Mouse (Mus musculus): ENCODE results near the gene Msh5. TPM values are rescaled to one million over a fixed set of nuclear protein-coding genes. Genes with fewer than 3 reads are reported as not detected.

The Msh5 gene
- polyA plus RNA-seq, 1 experiment from 2014 or later, result 6.9 TPM

Other genes with a start within 250 kb of the Msh5 start
- gene Cyp21a1, start 242.2 kb downstream of the Msh5 start, polyA plus RNA-seq (2015; fragmentation: Nextera tagmentation; extraction: Ambion mirVana), result not detected in 2 replicates
- 33.1 and 34.3 TPM in 2 replicates for gene Stk19, start 209.8 kb downstream of the Msh5 start, polyA plus RNA-seq (2015; fragmentation: Nextera tagmentation; extraction: Ambion mirVana)
- gene Dxo, start 209.7 kb downstream of the Msh5 start, polyA plus RNA-seq (2015; fragmentation: Nextera tagmentation; extraction: Ambion mirVana), result 32.9 and 33.7 TPM in 2 replicates
- 22.8 and 27.9 TPM in 2 replicates for gene Skiv2l, start 196.5 kb downstream of the Msh5 start, polyA plus RNA-seq (2015; fragmentation: Nextera tagmentation; extraction: Ambion mirVana)
- 49.8 and 51.5 TPM in 2 replicates for gene Nelfe, start 196.4 kb downstream of the Msh5 start, polyA plus RNA-seq (2015; fragmentation: Nextera tagmentation; extraction: Ambion mirVana)
- 5.7 and 8.3 TPM in 2 replicates for gene Cfb, start 184.2 kb downstream of the Msh5 start, polyA plus RNA-seq (2015; fragmentation: Nextera tagmentation; extraction: Ambion mirVana)
- gene Zbtb12, start 167.3 kb downstream of the Msh5 start, polyA plus RNA-seq (2015; fragmentation: Nextera tagmentation; extraction: Ambion mirVana), result 0.99 and 1.2 TPM in 2 replicates
- gene Gm20547, start 164.7 kb downstream of the Msh5 start, polyA plus RNA-seq (2015; fragmentation: Nextera tagmentation; extraction: Ambion mirVana), result not detected in 2 replicates
- gene C2, start 148.5 kb downstream of the Msh5 start, polyA plus RNA-seq (2015; fragmentation: Nextera tagmentation; extraction: Ambion mirVana), result 7.5 and 11.8 TPM in 2 replicates
- gene Ehmt2, start 148.3 kb downstream of the Msh5 start, polyA plus RNA-seq (2015; fragmentation: Nextera tagmentation; extraction: Ambion mirVana), result 26.6 and 32.9 TPM in 2 replicates
- 0.08 and 0.25 TPM in 2 replicates for gene Slc44a4, start 132.3 kb downstream of the Msh5 start, polyA plus RNA-seq (2015; fragmentation: Nextera tagmentation; extraction: Ambion mirVana)
- 15.6 and 21.0 TPM in 2 replicates for gene Neu1, start 115.5 kb downstream of the Msh5 start, polyA plus RNA-seq (2015; fragmentation: Nextera tagmentation; extraction: Ambion mirVana)
- 0.13 and 0.32 TPM in 2 replicates for gene Hspa1b, start 87.5 kb downstream of the Msh5 start, polyA plus RNA-seq (2015; fragmentation: Nextera tagmentation; extraction: Ambion mirVana)
- gene Gm20481, start 76.8 kb downstream of the Msh5 start, polyA plus RNA-seq (2015; fragmentation: Nextera tagmentation; extraction: Ambion mirVana), result not detected in 2 replicates
- gene Hspa1a, start 74.6 kb downstream of the Msh5 start, polyA plus RNA-seq (2015; fragmentation: Nextera tagmentation; extraction: Ambion mirVana), result 1.7 and 1.8 TPM in 2 replicates
- gene Hspa1l, start 74.0 kb downstream of the Msh5 start, polyA plus RNA-seq (2015; fragmentation: Nextera tagmentation; extraction: Ambion mirVana), result 0.23 and 0.30 TPM in 2 replicates
- 138 and 160 TPM in 2 replicates for gene Lsm2, start 64.9 kb downstream of the Msh5 start, polyA plus RNA-seq (2015; fragmentation: Nextera tagmentation; extraction: Ambion mirVana)
- 104 and 108 TPM in 2 replicates for gene Vars, start 45.8 kb downstream of the Msh5 start, polyA plus RNA-seq (2015; fragmentation: Nextera tagmentation; extraction: Ambion mirVana)
- 0.40 and 0.49 TPM in 2 replicates for gene Vwa7, start 30.2 kb downstream of the Msh5 start, polyA plus RNA-seq (2015; fragmentation: Nextera tagmentation; extraction: Ambion mirVana)
- gene Sapcd1, start 18.7 kb downstream of the Msh5 start, polyA plus RNA-seq (2015; fragmentation: Nextera tagmentation; extraction: Ambion mirVana), result 19.7 and 23.0 TPM in 2 replicates
- gene Clic1, start 3.2 kb upstream of the Msh5 start, polyA plus RNA-seq (2015; fragmentation: Nextera tagmentation; extraction: Ambion mirVana), result 245 and 258 TPM in 2 replicates
- gene Ddah2, start 12.3 kb upstream of the Msh5 start, polyA plus RNA-seq (2015; fragmentation: Nextera tagmentation; extraction: Ambion mirVana), result 52.0 and 69.5 TPM in 2 replicates
- 0.17 TPM in 1 of 2 replicates, not detected in the other for gene Ly6g6c, start 18.6 kb upstream of the Msh5 start, polyA plus RNA-seq (2015; fragmentation: Nextera tagmentation; extraction: Ambion mirVana)
- gene Mpig6b, start 19.4 kb upstream of the Msh5 start, polyA plus RNA-seq (2015; fragmentation: Nextera tagmentation; extraction: Ambion mirVana), result 2.5 and 3.1 TPM in 2 replicates
- 0.23 and 0.47 TPM in 2 replicates for gene Ly6g6e, start 30.2 kb upstream of the Msh5 start, polyA plus RNA-seq (2015; fragmentation: Nextera tagmentation; extraction: Ambion mirVana)
- gene Ly6g6d, start 31.3 kb upstream of the Msh5 start, polyA plus RNA-seq (2015; fragmentation: Nextera tagmentation; extraction: Ambion mirVana), result 1.2 and 2.1 TPM in 2 replicates
- gene Ly6g6f, start 38.9 kb upstream of the Msh5 start, polyA plus RNA-seq (2015; fragmentation: Nextera tagmentation; extraction: Ambion mirVana), result 1.4 and 2.2 TPM in 2 replicates
- 101 and 108 TPM in 2 replicates for gene Abhd16a, start 42.5 kb upstream of the Msh5 start, polyA plus RNA-seq (2015; fragmentation: Nextera tagmentation; extraction: Ambion mirVana)
- not detected in 2 replicates for gene Ly6g5c, start 61.5 kb upstream of the Msh5 start, polyA plus RNA-seq (2015; fragmentation: Nextera tagmentation; extraction: Ambion mirVana)
- 0.81 and 1.3 TPM in 2 replicates for gene Ly6g5b, start 68.7 kb upstream of the Msh5 start, polyA plus RNA-seq (2015; fragmentation: Nextera tagmentation; extraction: Ambion mirVana)
- gene Gpank1, start 74.7 kb upstream of the Msh5 start, polyA plus RNA-seq (2015; fragmentation: Nextera tagmentation; extraction: Ambion mirVana), result 19.0 and 20.3 TPM in 2 replicates
- 191 and 199 TPM in 2 replicates for gene Csnk2b, start 75.3 kb upstream of the Msh5 start, polyA plus RNA-seq (2015; fragmentation: Nextera tagmentation; extraction: Ambion mirVana)
- gene D17H6S53E, start 79.6 kb upstream of the Msh5 start, polyA plus RNA-seq (2015; fragmentation: Nextera tagmentation; extraction: Ambion mirVana), result 6.7 and 8.1 TPM in 2 replicates
- gene Apom, start 85.3 kb upstream of the Msh5 start, polyA plus RNA-seq (2015; fragmentation: Nextera tagmentation; extraction: Ambion mirVana), result 0.17 and 0.64 TPM in 2 replicates
- gene Bag6, start 88.4 kb upstream of the Msh5 start, polyA plus RNA-seq (2015; fragmentation: Nextera tagmentation; extraction: Ambion mirVana), result 31.2 and 32.4 TPM in 2 replicates
- gene Prrc2a, start 118.2 kb upstream of the Msh5 start, polyA plus RNA-seq (2015; fragmentation: Nextera tagmentation; extraction: Ambion mirVana), result 85.1 and 90.0 TPM in 2 replicates
- gene Aif1, start 129.3 kb upstream of the Msh5 start, polyA plus RNA-seq (2015; fragmentation: Nextera tagmentation; extraction: Ambion mirVana), result 36.5 and 52.2 TPM in 2 replicates
- gene Lst1, start 141.7 kb upstream of the Msh5 start, polyA plus RNA-seq (2015; fragmentation: Nextera tagmentation; extraction: Ambion mirVana), result 93.5 and 134 TPM in 2 replicates
- gene Ltb, start 147.7 kb upstream of the Msh5 start, polyA plus RNA-seq (2015; fragmentation: Nextera tagmentation; extraction: Ambion mirVana), result 24.4 and 36.4 TPM in 2 replicates
- gene Tnf, start 155.3 kb upstream of the Msh5 start, polyA plus RNA-seq (2015; fragmentation: Nextera tagmentation; extraction: Ambion mirVana), result 1.7 and 2.2 TPM in 2 replicates
- gene Lta, start 158.6 kb upstream of the Msh5 start, polyA plus RNA-seq (2015; fragmentation: Nextera tagmentation; extraction: Ambion mirVana), result 0.17 and 0.79 TPM in 2 replicates
- gene Gm16181, start 174.1 kb upstream of the Msh5 start, polyA plus RNA-seq (2015; fragmentation: Nextera tagmentation; extraction: Ambion mirVana), result 0.82 and 2.5 TPM in 2 replicates
- gene Atp6v1g2, start 186.9 kb upstream of the Msh5 start, polyA plus RNA-seq (2015; fragmentation: Nextera tagmentation; extraction: Ambion mirVana), result 2.3 and 2.4 TPM in 2 replicates
- gene Nfkbil1, start 189.0 kb upstream of the Msh5 start, polyA plus RNA-seq (2015; fragmentation: Nextera tagmentation; extraction: Ambion mirVana), result 7.3 and 8.5 TPM in 2 replicates
- 195 TPM in 2 replicates for gene Ddx39b, start 195.0 kb upstream of the Msh5 start, polyA plus RNA-seq (2015; fragmentation: Nextera tagmentation; extraction: Ambion mirVana)
- 356 and 410 TPM in 2 replicates for gene H2-D1, start 216.0 kb upstream of the Msh5 start, polyA plus RNA-seq (2015; fragmentation: Nextera tagmentation; extraction: Ambion mirVana)

Data from spleen, postnatal 0 days (tissue).